Mouse (Mus musculus): Measurements from ENCODE around the gene Scgb2b17. TPM values are rescaled to one million over a fixed set of nuclear protein-coding genes. Genes with fewer than 3 reads are reported as not detected.
"Not testable (repeated sequence)": the region's sequence is repeated elsewhere in the genome, so short reads cannot be mapped to it uniquely, and the experiment has no call there.

The Scgb2b17 gene
- not detected in 2 replicates for polyA plus RNA-seq (2015; fragmentation: Nextera tagmentation; extraction: Ambion mirVana)

DNA sequence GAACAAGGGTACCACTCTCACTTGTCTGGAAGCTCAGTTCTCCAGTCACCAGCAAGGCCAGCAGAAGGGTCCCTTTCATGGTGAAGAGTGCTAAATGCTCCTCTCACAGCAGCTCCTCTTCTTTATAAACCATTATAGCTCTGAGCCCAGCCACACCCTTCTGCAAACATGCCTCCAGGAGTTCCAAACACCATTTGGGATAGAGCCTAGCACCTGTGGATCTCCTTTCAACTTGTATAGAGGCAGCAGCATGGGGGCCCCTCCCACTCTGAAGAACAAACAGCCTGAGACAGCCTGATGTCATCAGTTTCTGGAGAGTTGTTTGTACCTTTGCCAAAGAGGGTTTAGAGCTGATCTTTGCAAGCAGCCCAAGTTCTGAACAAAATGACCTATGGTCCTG lies at the start of gene Scgb2b17:
TSS of gene Scgb2b17 (minus strand) at position 101 of the 400 bp plus-strand sequence.
- not testable (repeated sequence) for H3K9ac ChIP-seq (ENCODE audit: low read length); ATAC-seq (ENCODE audit: low FRiP score, low TSS enrichment); H3K4me2 ChIP-seq (replicated peaks; ENCODE audit: low read depth); H3K4me3 ChIP-seq (ENCODE audit: low read depth, low read length); H3K27me3 ChIP-seq (ENCODE audit: control insufficient read depth, insufficient read depth, low read length); DNase-seq (ENCODE audit: low spot score); H3K9me3 ChIP-seq (ENCODE audit: control insufficient read depth, low read length); H3K4me1 ChIP-seq (replicated peaks; ENCODE audit: control insufficient read depth, insufficient read depth); H3K36me3 ChIP-seq (ENCODE audit: control insufficient read depth, insufficient read depth, low read length); H3K27ac ChIP-seq (replicated peaks)

DNA sequence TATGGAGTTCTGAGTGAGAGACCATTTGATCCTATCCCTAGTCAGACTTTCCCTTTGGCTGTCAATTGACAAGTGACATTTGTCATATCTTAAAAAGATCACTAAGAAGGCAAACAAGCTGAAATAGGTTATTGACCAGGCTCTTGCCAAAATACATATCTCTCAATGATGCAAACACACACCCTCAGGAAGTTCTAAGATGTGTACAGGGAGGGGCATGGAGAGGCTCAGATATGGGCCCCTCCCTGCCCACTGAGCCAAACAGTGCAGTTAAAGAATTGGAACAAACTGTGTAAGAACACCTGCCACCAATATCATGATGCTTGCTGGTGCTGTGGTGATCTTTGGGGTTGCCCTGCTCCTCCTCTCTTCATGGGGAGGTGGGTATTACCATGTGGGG lies 6.8 kb upstream of the Scgb2b17 start, which contains the start of gene Scgb1b17:
TSS of gene Scgb1b17 (plus strand) at position 301 of the 400 bp plus-strand sequence.
- not testable (repeated sequence) for ATAC-seq (ENCODE audit: low FRiP score, low TSS enrichment); H3K4me2 ChIP-seq (replicated peaks; ENCODE audit: low read depth)

More for the DNA sequence above, 6.8 kb upstream of the Scgb2b17 start, which contains the start of gene Scgb1b17:
- not testable (repeated sequence) for H3K4me3 ChIP-seq (ENCODE audit: low read depth, low read length); H3K36me3 ChIP-seq (ENCODE audit: control insufficient read depth, insufficient read depth, low read length); H3K9me3 ChIP-seq (ENCODE audit: control insufficient read depth, low read length); H3K9ac ChIP-seq (ENCODE audit: low read length); H3K27me3 ChIP-seq (ENCODE audit: control insufficient read depth, insufficient read depth, low read length); DNase-seq (ENCODE audit: low spot score); H3K4me1 ChIP-seq (replicated peaks; ENCODE audit: control insufficient read depth, insufficient read depth); H3K27ac ChIP-seq (replicated peaks)

Other genes starting within 250 kb of the Scgb2b17 start
- gene Scgb2b15, start 226.9 kb downstream of the Scgb2b17 start, polyA plus RNA-seq (2015; fragmentation: Nextera tagmentation; extraction: Ambion mirVana) = not detected in 2 replicates
- not detected in 2 replicates for gene Scgb1b15, start 220.0 kb downstream of the Scgb2b17 start, polyA plus RNA-seq (2015; fragmentation: Nextera tagmentation; extraction: Ambion mirVana)
- not detected in 2 replicates for gene Scgb1b17, start 6.9 kb upstream of the Scgb2b17 start, polyA plus RNA-seq (2015; fragmentation: Nextera tagmentation; extraction: Ambion mirVana)
- not detected in 2 replicates for gene Scgb2b18, start 117.3 kb upstream of the Scgb2b17 start, polyA plus RNA-seq (2015; fragmentation: Nextera tagmentation; extraction: Ambion mirVana)
- gene Scgb1b18, start 129.0 kb upstream of the Scgb2b17 start, polyA plus RNA-seq (2015; fragmentation: Nextera tagmentation; extraction: Ambion mirVana) = not detected in 2 replicates
- not detected in 2 replicates for gene Scgb2b19, start 223.8 kb upstream of the Scgb2b17 start, polyA plus RNA-seq (2015; fragmentation: Nextera tagmentation; extraction: Ambion mirVana)
- not detected in 2 replicates for gene Scgb1b19, start 230.7 kb upstream of the Scgb2b17 start, polyA plus RNA-seq (2015; fragmentation: Nextera tagmentation; extraction: Ambion mirVana)

Measured in stomach, postnatal 0 days (tissue).